Mouse (Mus musculus) liver, postnatal 0 days (tissue): Measurements from ENCODE around the gene Nkiras2.

Experiments
- CTCF ChIP-seq: sonication (generic); IDR thresholded peaks from 2 replicates; pipeline ENCODE4 v1.5.1; 2016; ENCODE audit warnings: antibody characterized with exemption, low read depth
- EP300 ChIP-seq: IDR thresholded peaks from 2 replicates; pipeline ENCODE4 v1.6.1; 2016; ENCODE audit warnings: antibody characterized with exemption, low read depth, mild to moderate bottlenecking

GRCm38 (mm10) chr11:100609355-100609996, 9.6 kb upstream of the Nkiras2 start:
- TF ChIP-seq CTCF (no peak), EP300 (no peak)
